Mouse (Mus musculus) myocyte (in vitro differentiated cells): ENCODE data around the gene Sgsm2. TPM values are rescaled to one million over a fixed set of nuclear protein-coding genes. Genes with fewer than 3 reads are reported as not detected.

Source experiments
- H3K27me3 ChIP-seq: one replicate; pipeline ENCODE4 v1.6.1; 2011; ENCODE audit not compliant: control insufficient read depth, insufficient read depth, insufficient read length
- H3K36me3 ChIP-seq: one replicate; pipeline ENCODE4 v1.6.1; 2011; ENCODE audit not compliant: control insufficient read depth, insufficient read depth
- H3K4me2 ChIP-seq: one replicate; pipeline ENCODE4 v1.6.1; 2011; ENCODE audit warnings: low read depth, control low read depth
- H3K4me3 ChIP-seq: one replicate; pipeline ENCODE4 v1.5.1; 2011; ENCODE audit warnings: mild to moderate bottlenecking, control low read depth, moderate library complexity
- H3K79me2 ChIP-seq: one replicate; pipeline ENCODE4 v1.6.1; 2011; ENCODE audit not compliant: control insufficient read depth, insufficient read depth
- H3ac ChIP-seq: one replicate; pipeline ENCODE4 v1.6.1; 2011; ENCODE audit not compliant: control insufficient read depth, insufficient read length
- CEBPB ChIP-seq: IDR thresholded peaks from 2 replicates; pipeline ENCODE4 v1.6.1; 2011; ENCODE audit warnings: mild to moderate bottlenecking, moderate library complexity; ENCODE audit not compliant: poor library complexity, insufficient read depth, severe bottlenecking
- E2F4 ChIP-seq: IDR thresholded peaks from one replicate; pipeline ENCODE4 v1.6.1; 2011; ENCODE audit warnings: mild to moderate bottlenecking, control low read depth, moderate library complexity; ENCODE audit not compliant: insufficient read depth
- MAX ChIP-seq: IDR thresholded peaks from one replicate; pipeline ENCODE4 v1.6.1; 2011; ENCODE audit warnings: low read depth, mild to moderate bottlenecking, control low read depth
- MYOD1 ChIP-seq, 3 experiments: IDR thresholded peaks; one replicate each; pipeline ENCODE4 v1.6.1; 2011; ENCODE audit warnings: control low read depth in 2 of 3, low read depth in 2 of 3, mild to moderate bottlenecking in 2 of 3, moderate library complexity in 1 of 3; ENCODE audit not compliant: insufficient read length in 2 of 3, control insufficient read depth in 1 of 3
- MYOG ChIP-seq, 3 experiments: IDR thresholded peaks; one replicate each; pipeline ENCODE4 v1.6.1; 2011; ENCODE audit warnings: control low read depth in 2 of 3, low read depth in 2 of 3, mild to moderate bottlenecking in 2 of 3; ENCODE audit not compliant: insufficient read length in 2 of 3, control insufficient read depth in 1 of 3, insufficient read depth in 1 of 3
- POLR2A ChIP-seq: IDR thresholded peaks from one replicate; pipeline ENCODE4 v1.6.1; 2011; ENCODE audit warnings: low read depth, mild to moderate bottlenecking, control low read depth, moderate library complexity; ENCODE audit not compliant: insufficient read length
- POLR2AphosphoS2 ChIP-seq: IDR thresholded peaks from one replicate; pipeline ENCODE4 v1.6.1; 2011; ENCODE audit warnings: low read depth, control low read depth; ENCODE audit not compliant: insufficient read length
- REST ChIP-seq: IDR thresholded peaks from one replicate; pipeline ENCODE4 v1.6.1; 2011; ENCODE audit warnings: mild to moderate bottlenecking, control low read depth, moderate library complexity; ENCODE audit not compliant: insufficient read depth, insufficient read length
- SRF ChIP-seq: IDR thresholded peaks from one replicate; pipeline ENCODE4 v1.6.1; 2011; ENCODE audit warnings: low read depth; ENCODE audit not compliant: control insufficient read depth, insufficient read length
- TCF12 ChIP-seq: IDR thresholded peaks from one replicate; pipeline ENCODE4 v1.6.1; 2011; ENCODE audit warnings: mild to moderate bottlenecking, control low read depth; ENCODE audit not compliant: poor library complexity, insufficient read depth, severe bottlenecking
- TCF3 ChIP-seq: IDR thresholded peaks from one replicate; pipeline ENCODE4 v1.6.1; 2011; ENCODE audit warnings: low read depth, control low read depth; ENCODE audit not compliant: insufficient read length
- USF1 ChIP-seq: IDR thresholded peaks from one replicate; pipeline ENCODE4 v1.6.1; 2011; ENCODE audit warnings: low read depth, mild to moderate bottlenecking, control low read depth, moderate library complexity
- polyA plus RNA-seq: library from polyadenylated mRNA; unstranded; fragments of >200 nt; fragmentation: generic; extraction: Trizol; gene quantifications from one replicate; pipeline ENCODE4 v1.2.1, GENCODE M21; 2012; ENCODE audit warnings: missing spikeins

Gene Sgsm2
- polyA plus RNA-seq, 1 experiment: 12.3 TPM

GRCm38 (mm10) chr11:74881979-74882378 lies 14.9 kb downstream of the Sgsm2 start:
- no peaks in the 10 kb centered on the region for H3K27me3 ChIP-seq
- no peak overlapping the region for H3ac ChIP-seq
- TF ChIP-seq REST: no peak
- TF ChIP-seq POLR2A: no peak
- no peak for TF ChIP-seq CEBPB
- TF ChIP-seq SRF: no peak
- TF ChIP-seq TCF12: no peak
- TF ChIP-seq TCF3: no peak
- TF ChIP-seq MYOD1 (IDR thresholded peaks at IDR 0.05; ENCODE audit: control insufficient read depth in 1 of 3, insufficient read length in 2 of 3, low read depth in 2 of 3): no peak
- TF ChIP-seq E2F4: no peak
- no peak for TF ChIP-seq USF1
- no peak for TF ChIP-seq MYOG (IDR thresholded peaks at IDR 0.05; ENCODE audit: control insufficient read depth in 1 of 3, insufficient read depth in 1 of 3, insufficient read length in 2 of 3, low read depth in 2 of 3)
- no peak for TF ChIP-seq MAX
- no peak for TF ChIP-seq POLR2AphosphoS2
- no peak overlapping the region for H3K4me3 ChIP-seq
- no peak overlapping the region for H3K4me2 ChIP-seq
- H3K79me2 ChIP-seq: no peaks in the 10 kb centered on the region
- H3K36me3 ChIP-seq: no peaks in the 10 kb centered on the region

GRCm38 (mm10) chr11:74880999-74881398 lies 15.9 kb downstream of the Sgsm2 start:
- H3K27me3 ChIP-seq: no peaks in the 10 kb centered on the region
- H3K79me2 ChIP-seq: no peaks in the 10 kb centered on the region
- no peak overlapping the region for H3K4me3 ChIP-seq
- no peaks in the 10 kb centered on the region for H3K36me3 ChIP-seq
- no peak overlapping the region for H3ac ChIP-seq
- TF ChIP-seq USF1 (no peak), SRF (no peak), MYOG (IDR thresholded peaks at IDR 0.05; ENCODE audit: control insufficient read depth in 1 of 3, insufficient read depth in 1 of 3, insufficient read length in 2 of 3, low read depth in 2 of 3) (no peak), MYOD1 (IDR thresholded peaks at IDR 0.05; ENCODE audit: control insufficient read depth in 1 of 3, insufficient read length in 2 of 3, low read depth in 2 of 3) (no peak), TCF3 (no peak), POLR2A (no peak), TCF12 (no peak), POLR2AphosphoS2 (no peak), CEBPB (no peak), MAX (no peak), REST (no peak), E2F4 (no peak)
- no peak overlapping the region for H3K4me2 ChIP-seq

GRCm38 (mm10) chr11:74876801-74877200 lies 20.1 kb downstream of the Sgsm2 start:
- no peak overlapping the region for H3K4me3 ChIP-seq

GRCm38 (mm10) chr11:74874630-74875029 lies 22.2 kb downstream of the Sgsm2 start:
- H3ac ChIP-seq: no peak overlapping the region
- H3K27me3 ChIP-seq: no peaks in the 10 kb centered on the region
- H3K4me2 ChIP-seq: no peak overlapping the region
- no peak overlapping the region for H3K4me3 ChIP-seq
- H3K36me3 ChIP-seq: no peaks in the 10 kb centered on the region
- H3K79me2 ChIP-seq: no peaks in the 10 kb centered on the region
- TF ChIP-seq TCF12 (no peak), SRF (no peak), MAX (no peak), MYOD1 (IDR thresholded peaks at IDR 0.05; ENCODE audit: control insufficient read depth in 1 of 3, insufficient read length in 2 of 3, low read depth in 2 of 3) (no peak), POLR2A (no peak), MYOG (IDR thresholded peaks at IDR 0.05; ENCODE audit: control insufficient read depth in 1 of 3, insufficient read depth in 1 of 3, insufficient read length in 2 of 3, low read depth in 2 of 3) (no peak), CEBPB (no peak)

More at GRCm38 (mm10) chr11:74876801-74877200, 20.1 kb downstream of the Sgsm2 start:
- H3K79me2 ChIP-seq: no peaks in the 10 kb centered on the region
- peak overlapping the region; percentile 57 for H3K4me2 ChIP-seq
- no peaks in the 10 kb centered on the region for H3K27me3 ChIP-seq
- H3K36me3 ChIP-seq: no peaks in the 10 kb centered on the region
- no peak overlapping the region for H3ac ChIP-seq
- no peak for TF ChIP-seq USF1
- no peak for TF ChIP-seq REST
- TF ChIP-seq POLR2AphosphoS2: no peak
- no peak for TF ChIP-seq TCF12
- TF ChIP-seq TCF3: no peak
- peak in 2 of 3 experiments; percentile 3 to 58 for TF ChIP-seq MYOG (IDR thresholded peaks at IDR 0.05; ENCODE audit: control insufficient read depth in 1 of 3, insufficient read depth in 1 of 3, insufficient read length in 2 of 3, low read depth in 2 of 3)
- peak in 2 of 3 experiments; percentile 16 to 47 for TF ChIP-seq MYOD1 (IDR thresholded peaks at IDR 0.05; ENCODE audit: control insufficient read depth in 1 of 3, insufficient read length in 2 of 3, low read depth in 2 of 3)

GRCm38 (mm10) chr11:74870991-74871622 lies 25.8 kb downstream of the Sgsm2 start:
- H3K4me3 ChIP-seq: no peak overlapping the region
- peak overlapping the region; percentile 64 for H3K4me2 ChIP-seq
- H3K79me2 ChIP-seq: no peaks in the 10 kb centered on the region
- no peak overlapping the region for H3ac ChIP-seq
- H3K27me3 ChIP-seq: no peaks in the 10 kb centered on the region
- no peaks in the 10 kb centered on the region for H3K36me3 ChIP-seq
- TF ChIP-seq TCF3 (no peak), USF1 (no peak), TCF12 (no peak), MYOG (IDR thresholded peaks at IDR 0.05; ENCODE audit: control insufficient read depth in 1 of 3, insufficient read depth in 1 of 3, insufficient read length in 2 of 3, low read depth in 2 of 3) (peak in 1 of 3 experiments; percentile 61), POLR2A (no peak), CEBPB (peak; percentile 71; the same call in 1 of the 2 replicates), MYOD1 (IDR thresholded peaks at IDR 0.05; ENCODE audit: control insufficient read depth in 1 of 3, insufficient read length in 2 of 3, low read depth in 2 of 3) (peak in 2 of 3 experiments; percentile 58 to 64), E2F4 (no peak), REST (no peak)
